Mouse (Mus musculus) adrenal gland, adult 8-10 months (tissue): ENCODE results near the gene Tead3. TPM values are rescaled to one million over a fixed set of nuclear protein-coding genes. Genes with fewer than 3 reads are reported as not detected.

ENCODE experiments used
- DNase-seq: peaks from one replicate; pipeline ENCODE4 v3.0.0; 2022
- total RNA-seq, 4 experiments: library from RNA; stranded (reverse); gene quantifications; 2 replicates each; pipeline ENCODE4 v1.2.4; 2022

Gene Tead3
- total RNA-seq, 4 experiments from 2014 or later, result 8.5 to 21.1 (median 13.3) TPM

- no peak for DNase-seq
These were observed 49.8 kb downstream of the Tead3 start for GRCm38 (mm10) chr17:28300850-28301249.

DNA sequence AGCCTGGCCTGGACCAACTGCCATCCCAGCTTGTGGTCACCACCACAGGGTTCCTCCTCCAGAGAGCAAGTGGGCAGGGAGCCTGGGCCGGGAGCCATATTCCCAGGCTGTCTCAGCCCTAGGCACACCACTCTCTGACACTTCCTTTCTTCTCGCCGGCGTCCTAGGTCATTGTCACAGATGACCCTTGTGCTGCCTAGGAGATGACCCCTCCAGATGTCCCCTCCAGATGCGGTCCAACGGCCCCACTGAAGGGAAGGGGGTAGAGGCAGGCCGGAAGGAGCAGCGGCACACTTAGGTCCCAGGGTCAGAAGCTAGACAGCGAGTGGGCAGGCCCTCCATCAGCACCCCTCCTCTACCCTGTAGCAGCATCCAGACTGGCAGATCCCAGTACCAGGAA lies 50.3 kb downstream of the Tead3 start:
- no peak for DNase-seq

DNA sequence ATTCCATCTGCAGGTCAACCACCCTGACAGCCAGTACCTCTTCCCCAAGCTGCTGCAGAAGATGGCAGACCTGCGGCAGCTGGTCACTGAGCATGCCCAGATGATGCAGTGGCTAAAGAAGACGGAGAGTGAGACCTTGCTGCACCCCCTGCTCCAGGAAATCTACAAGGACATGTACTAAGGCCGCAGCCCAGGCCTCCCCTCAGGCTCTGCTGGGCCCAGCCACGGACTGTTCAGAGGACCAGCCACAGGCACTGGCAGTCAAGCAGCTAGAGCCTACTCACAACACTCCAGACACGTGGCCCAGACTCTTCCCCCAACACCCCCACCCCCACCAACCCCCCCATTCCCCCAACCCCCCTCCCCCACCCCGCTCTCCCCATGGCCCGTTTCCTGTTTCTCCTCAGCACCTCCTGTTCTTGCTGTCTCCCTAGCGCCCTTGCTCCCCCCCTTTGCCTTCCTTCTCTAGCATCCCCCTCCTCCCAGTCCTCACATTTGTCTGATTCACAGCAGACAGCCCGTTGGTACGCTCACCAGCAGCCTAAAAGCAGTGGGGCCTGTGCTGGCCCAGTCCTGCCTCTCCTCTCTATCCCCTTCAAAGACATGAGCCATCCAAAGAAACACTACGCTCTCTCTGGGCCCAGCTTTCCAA lies 50.8 kb downstream of the Tead3 start:
- no peak for DNase-seq

DNA sequence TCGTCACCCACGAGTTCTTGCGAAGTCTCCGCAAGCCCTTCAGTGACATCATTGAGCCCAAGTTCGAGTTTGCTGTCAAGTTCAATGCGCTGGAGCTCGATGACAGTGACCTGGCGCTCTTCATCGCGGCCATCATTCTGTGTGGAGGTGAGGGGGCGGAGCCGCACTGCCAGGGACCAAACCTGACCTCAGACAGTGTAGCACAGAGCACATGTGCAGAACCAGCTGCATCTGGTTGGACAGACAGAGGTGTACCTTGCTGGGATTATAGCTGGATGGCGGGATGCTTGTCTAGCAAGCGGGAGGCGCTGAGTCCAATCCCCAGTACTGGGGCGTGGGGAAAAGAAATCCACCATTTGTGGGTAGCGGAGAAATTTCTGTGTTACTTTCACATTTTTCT lies 51.7 kb downstream of the Tead3 start:
- DNase-seq, result no peak

DNA sequence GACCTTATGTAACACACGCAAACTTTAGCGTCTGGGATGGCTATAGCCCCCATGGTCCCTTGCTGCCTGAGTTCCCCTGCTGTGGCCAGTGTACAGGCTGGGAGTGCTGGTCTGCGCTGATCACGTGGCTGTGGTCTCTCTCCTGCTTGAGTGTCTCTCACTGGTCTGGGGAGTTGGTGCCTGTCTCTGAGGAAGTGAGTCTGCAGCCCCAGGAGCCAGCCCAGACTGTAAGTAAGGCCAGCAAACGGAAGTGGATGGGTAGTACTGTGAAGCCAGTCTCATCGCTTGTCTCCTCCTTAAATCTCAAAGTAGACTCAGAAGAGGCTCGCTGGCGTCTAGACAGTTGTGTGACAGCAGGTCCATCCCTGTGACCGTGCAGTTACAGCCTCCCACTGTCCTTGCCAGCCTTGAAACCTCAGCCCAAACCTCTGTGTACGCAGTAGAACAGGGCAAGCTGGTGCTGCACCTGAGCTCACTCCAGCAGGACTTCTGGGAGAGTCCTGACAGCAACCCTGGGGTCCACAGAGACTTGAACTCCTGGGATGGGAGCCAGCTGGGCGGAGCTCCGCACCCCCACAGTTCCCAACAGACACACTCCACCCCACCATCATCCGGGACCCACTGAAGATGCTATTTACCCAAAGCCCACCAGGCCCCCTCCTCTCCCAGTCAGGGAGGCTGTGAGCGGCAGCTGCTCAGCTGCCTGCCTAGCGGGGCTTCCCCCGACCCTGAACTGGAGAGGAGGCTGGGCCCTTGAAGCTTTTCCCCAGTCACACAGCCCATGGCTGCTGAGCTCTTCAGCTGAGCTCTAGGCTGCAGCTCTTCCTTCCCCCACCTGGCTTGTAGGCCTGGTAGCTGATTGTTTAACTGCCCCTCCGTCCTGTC lies 55.9 kb downstream of the Tead3 start:
- DNase-seq, result no peak

- DNase-seq, result no peak
These were observed 56.9 kb downstream of the Tead3 start for GRCm38 (mm10) chr17:28293716-28294115.

GRCm38 (mm10) chr17:28291346-28291745 lies 59.3 kb downstream of the Tead3 start:
- DNase-seq, result no peak

GRCm38 (mm10) chr17:28290671-28291070 lies 59.9 kb downstream of the Tead3 start:
- DNase-seq, result no peak

DNA sequence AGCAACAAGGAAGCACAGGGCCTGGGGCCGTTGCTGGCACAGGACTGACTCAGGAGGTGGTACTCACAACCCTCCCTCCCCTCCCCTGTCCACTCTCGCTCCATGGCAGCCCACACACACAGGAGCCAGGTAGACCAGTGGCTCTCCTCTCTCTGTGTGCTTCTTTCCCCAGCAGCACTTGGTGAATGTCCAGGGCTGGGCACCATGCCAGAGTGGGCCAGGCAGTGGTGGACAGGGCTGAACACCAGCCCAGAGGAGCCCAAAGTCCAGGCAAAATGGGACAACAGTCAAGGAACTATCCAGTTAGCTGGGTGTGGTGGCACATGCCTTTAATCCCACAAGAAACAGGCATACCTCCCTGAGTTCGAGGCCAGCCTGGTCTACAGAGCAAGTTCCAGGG lies 60.4 kb downstream of the Tead3 start:
- peak; percentile 77 for DNase-seq

GRCm38 (mm10) chr17:28287980-28288379 lies 62.6 kb downstream of the Tead3 start:
- no peak for DNase-seq

- DNase-seq, result no peak
These were observed 63.0 kb downstream of the Tead3 start for GRCm38 (mm10) chr17:28287578-28287977.

DNA sequence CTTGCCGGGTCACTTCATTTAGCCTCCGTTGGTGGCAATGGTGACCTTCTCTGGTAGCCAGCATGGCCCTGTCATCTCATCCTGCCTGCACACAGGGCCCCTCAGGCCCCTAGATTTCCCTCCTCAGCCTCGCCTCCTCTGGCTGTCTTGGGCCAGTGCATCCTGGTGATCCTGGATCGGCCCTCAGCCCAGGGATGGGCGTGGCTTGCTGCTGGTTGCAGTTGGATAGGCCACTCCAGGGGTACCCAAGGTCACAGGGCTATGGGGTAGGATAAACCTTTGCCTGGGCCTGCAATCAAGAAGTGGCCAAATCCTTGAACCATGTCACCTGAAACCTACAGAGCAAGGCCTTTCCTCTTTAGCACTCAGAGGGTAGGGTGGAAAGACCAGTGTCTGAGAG lies 63.7 kb downstream of the Tead3 start:
- no peak for DNase-seq

DNA sequence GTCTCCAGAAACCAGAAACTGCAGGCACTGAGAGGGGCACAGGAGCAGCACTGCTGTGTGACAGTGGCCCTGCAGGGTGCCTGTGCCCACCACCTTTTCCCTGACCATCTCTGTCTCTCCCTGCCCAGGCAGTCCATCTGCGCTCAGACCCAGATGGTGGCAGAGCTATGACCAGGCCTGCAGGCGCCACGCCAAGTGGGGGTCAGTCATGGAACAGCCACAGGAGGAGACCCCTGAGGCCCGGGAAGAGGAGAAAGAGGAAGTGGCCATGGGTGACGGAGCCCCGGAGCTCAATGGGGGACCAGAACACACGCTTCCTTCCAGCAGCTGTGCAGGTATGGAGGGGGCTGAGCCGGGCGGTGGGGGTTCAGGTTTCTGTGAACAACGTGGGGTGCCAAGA lies 64.5 kb downstream of the Tead3 start:
- DNase-seq, result no peak

- DNase-seq, result no peak
These were observed 67.4 kb downstream of the Tead3 start for GRCm38 (mm10) chr17:28283199-28283598.

- DNase-seq, result no peak
These were observed 68.7 kb downstream of the Tead3 start for GRCm38 (mm10) chr17:28281866-28282441.

Other genes starting within 250 kb of the Tead3 start
- gene Scube3, start 208.7 kb downstream of the Tead3 start, total RNA-seq, result 10 to 100 TPM; 12.1 to 19.7 (median 15.9) TPM
- gene Zfp523, start 173.7 kb downstream of the Tead3 start, total RNA-seq, result 10 to 100 TPM; 39.2 to 62.8 (median 49.0) TPM
- 1 to 10 TPM; 2.6 to 3.4 (median 3.2) TPM for gene Def6, start 143.0 kb downstream of the Tead3 start, total RNA-seq
- 10 to 100 TPM; 38.8 to 50.6 (median 45.4) TPM for gene Ppard, start 118.1 kb downstream of the Tead3 start, total RNA-seq
- 10 to 100 TPM; 24.9 to 45.2 (median 36.2) TPM for gene Fance, start 37.3 kb downstream of the Tead3 start, total RNA-seq
- gene Rpl10a, start 22.3 kb downstream of the Tead3 start, total RNA-seq, result 100 to 1,000 TPM; 742 to 804 (median 775) TPM
- under 1 TPM in 2 of 4 experiments, not detected in 2; 0.16 to 0.49 TPM for gene Tulp1, start 14.4 kb upstream of the Tead3 start, total RNA-seq
- 100 to 1,000 TPM in 2 of 4 experiments, 10 to 100 TPM in 2; 77.9 to 150 (median 98.7) TPM for gene Fkbp5, start 166.7 kb upstream of the Tead3 start, total RNA-seq
- gene Armc12, start 180.0 kb upstream of the Tead3 start, total RNA-seq, result not detected
- not detected for gene Clpsl2, start 198.6 kb upstream of the Tead3 start, total RNA-seq
- not detected for gene Clps, start 209.9 kb upstream of the Tead3 start, total RNA-seq
- gene Lhfpl5, start 224.8 kb upstream of the Tead3 start, total RNA-seq, result 1 to 10 TPM; 2.6 to 6.7 (median 4.2) TPM